Mouse (Mus musculus) liver, embryonic 16.5 days (tissue): ENCODE data around the gene Senp8. TPM values are rescaled to one million over a fixed set of nuclear protein-coding genes. Genes with fewer than 3 reads are reported as not detected.

Experiments used
- ATAC-seq: fragments of 200-750 bp; cut with Nextera tagmentation; 2 replicates; pipeline ENCODE4 v1.8.0; 2017; ENCODE audit warnings: low read depth, mild to moderate bottlenecking, moderate number of reproducible peaks, moderate library complexity
- H3K27ac ChIP-seq: fragments of 300-500 bp; sonication (generic); 2 replicates; pipeline ENCODE4 v1.5.1; 2014; ENCODE audit warnings: mild to moderate bottlenecking, low read length
- H3K27me3 ChIP-seq: fragments of 300-500 bp; sonication (generic); 2 replicates; pipeline ENCODE4 v1.6.1; 2014; ENCODE audit warnings: low read depth, low read length, mixed read lengths; ENCODE audit not compliant: control insufficient read depth, insufficient read depth
- H3K36me3 ChIP-seq: fragments of 300-500 bp; sonication (generic); 2 replicates; pipeline ENCODE4 v1.6.1; 2014; ENCODE audit warnings: mild to moderate bottlenecking; ENCODE audit not compliant: control insufficient read depth, insufficient read depth
- H3K4me1 ChIP-seq: fragments of 300-500 bp; sonication (generic); 2 replicates; pipeline ENCODE4 v1.6.1; 2014; ENCODE audit warnings: low read depth, low read length, mixed read lengths; ENCODE audit not compliant: control insufficient read depth
- H3K4me2 ChIP-seq: fragments of 300-500 bp; sonication (generic); 2 replicates; pipeline ENCODE4 v1.6.1; 2014; ENCODE audit warnings: low read depth, low read length, mixed read lengths
- H3K4me3 ChIP-seq: fragments of 300-500 bp; sonication (generic); 2 replicates; pipeline ENCODE4 v1.5.1; 2014; ENCODE audit warnings: low read depth, mild to moderate bottlenecking, low read length
- H3K9ac ChIP-seq: fragments of 300-500 bp; sonication (generic); 2 replicates; pipeline ENCODE4 v1.6.1; 2014; ENCODE audit warnings: low read depth, low read length
- H3K9me3 ChIP-seq: fragments of 300-500 bp; sonication (generic); replicated peaks from 2 replicates; pipeline ENCODE4 v1.6.1; 2016; ENCODE audit warnings: low read length; ENCODE audit not compliant: control insufficient read depth
- WGBS: fragments of 180-500 bp; shearing (Covaris S2); extraction: QIAGEN DNeasy Blood & Tissue Kit; methylation state at CpG from one replicate; pipeline ENCODE4 v1.1.7; 2014; ENCODE audit not compliant: insufficient replicate concordance; 5-methylcytosine and 5-hydroxymethylcytosine counted together
- polyA plus RNA-seq: library from polyadenylated mRNA; unstranded; fragments of >200 nt; fragmentation: Nextera tagmentation; extraction: Ambion mirVana; gene quantifications from 2 replicates; pipeline ENCODE4 v1.2.1, GENCODE M21; 2015

Gene Senp8
- polyA plus RNA-seq, 1 experiment from 2014 or later, result 3.6 TPM

DNA sequence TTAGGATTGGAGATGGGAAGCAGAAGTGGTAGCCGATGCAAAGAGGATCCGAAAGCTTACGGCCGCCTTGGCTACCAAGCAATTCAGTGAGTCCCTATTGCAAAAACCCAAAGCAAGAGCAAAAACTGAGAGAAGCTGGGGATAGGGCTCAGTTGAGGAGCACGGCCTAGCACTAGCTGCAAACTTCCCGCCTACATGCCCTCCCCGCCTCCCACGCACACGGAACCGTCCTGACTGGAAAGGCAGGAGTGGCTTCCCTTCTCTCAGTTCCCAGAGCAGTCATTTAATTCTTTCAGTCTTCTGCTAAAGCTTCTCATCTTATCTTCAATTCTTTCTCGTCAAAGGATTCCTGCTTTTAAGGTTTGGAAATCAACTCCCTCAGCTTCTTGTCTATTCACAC lies 1.5 kb downstream of the Senp8 start:
- Histone ChIP-seq H3K27ac (peak overlapping the region; percentile 89; the same call in 1 of the 2 replicates), H3K4me1 (peaks cover 23% of the 10 kb centered on the region), H3K9ac (no peak overlapping the region), H3K9me3 (no peaks in the 10 kb centered on the region), H3K4me3 (no peak overlapping the region), H3K36me3 (no peaks in the 10 kb centered on the region), H3K27me3 (no peaks in the 10 kb centered on the region), H3K4me2 (peak overlapping the region; percentile 95; the same call in 1 of the 2 replicates)
- 76% methylated on average over 11 of the region's 11 CpGs for WGBS
- ATAC-seq, result no peak

DNA sequence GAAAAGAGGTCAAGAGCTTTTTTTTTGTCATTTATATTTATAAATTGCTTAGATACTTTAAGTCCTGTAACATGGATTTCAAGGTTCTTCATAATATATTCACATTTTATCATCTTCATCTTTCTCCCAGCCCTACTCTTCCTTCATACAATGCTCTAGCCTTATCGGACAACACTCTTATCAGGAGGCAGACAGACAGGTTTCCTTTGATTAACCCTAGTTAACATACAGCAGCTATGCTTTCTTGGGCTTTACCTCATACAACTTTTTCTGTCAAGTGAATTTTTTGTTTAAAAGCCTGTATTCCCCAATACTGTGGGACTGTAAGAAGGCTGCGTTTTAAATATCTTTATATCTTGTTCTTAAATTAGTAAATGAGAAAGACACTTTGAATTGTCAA lies 2.1 kb downstream of the Senp8 start:
- 49% methylated on average over 2 of the region's 2 CpGs for WGBS

DNA sequence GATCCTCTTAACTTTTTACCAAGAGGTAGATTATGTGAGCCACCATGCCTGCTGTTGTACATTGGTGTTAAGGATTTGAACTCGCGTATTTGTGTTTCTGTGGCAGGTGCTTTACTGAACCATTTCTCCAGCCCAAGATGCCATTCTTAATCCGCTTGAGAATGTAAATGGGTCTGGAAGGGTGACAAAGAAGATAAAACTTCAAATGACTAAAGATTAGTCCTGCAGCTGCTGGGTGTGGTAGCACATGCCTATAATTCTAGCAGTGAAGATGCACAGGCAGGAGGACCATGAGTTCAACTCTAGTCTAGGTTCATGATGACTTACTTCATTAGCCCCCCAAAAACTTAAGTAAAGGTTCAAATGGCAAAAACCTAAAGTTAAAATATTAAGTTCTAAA lies 6.6 kb downstream of the Senp8 start:
- Histone ChIP-seq H3K4me3 (no peak overlapping the region), H3K9me3 (no peaks in the 10 kb centered on the region), H3K4me1 (peaks cover 11% of the 10 kb centered on the region), H3K27ac (peak overlapping the region; percentile 27; the same call in 1 of the 2 replicates), H3K27me3 (no peaks in the 10 kb centered on the region), H3K9ac (no peak overlapping the region), H3K36me3 (no peaks in the 10 kb centered on the region), H3K4me2 (no peak overlapping the region; the same call in 1 of the 2 replicates)
- WGBS, result 65% methylated on average over 3 of the region's 3 CpGs
- ATAC-seq, result peak; percentile 43; the same call in 1 of the 2 replicates

More for the DNA sequence above, 2.1 kb downstream of the Senp8 start:
- Histone ChIP-seq H3K9ac (no peak overlapping the region), H3K27ac (no peak overlapping the region), H3K4me1 (peaks cover 27% of the 10 kb centered on the region), H3K36me3 (no peaks in the 10 kb centered on the region), H3K4me2 (no peak overlapping the region), H3K27me3 (no peaks in the 10 kb centered on the region), H3K4me3 (no peak overlapping the region), H3K9me3 (no peaks in the 10 kb centered on the region)
- ATAC-seq, result no peak

DNA sequence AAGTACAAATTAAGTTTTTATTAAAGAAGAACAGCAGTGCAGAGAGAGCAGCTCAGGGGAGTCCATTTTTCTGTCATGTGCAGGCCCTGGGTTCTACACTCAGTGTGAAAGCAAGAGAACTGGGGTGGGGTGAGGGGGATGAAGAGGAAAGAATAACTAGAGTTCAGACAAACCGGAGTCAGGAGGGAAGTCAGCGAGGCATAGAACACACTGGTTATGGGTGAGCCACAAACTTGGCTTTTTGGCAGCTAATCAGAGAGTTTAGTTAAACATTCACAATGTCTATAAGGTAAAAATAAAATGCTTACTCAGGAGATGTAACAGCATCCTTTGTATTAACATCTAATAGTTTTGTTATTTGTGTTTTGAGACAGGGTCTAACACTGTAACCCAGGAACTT lies 9.9 kb downstream of the Senp8 start:
- 66% methylated on average over 2 of the region's 2 CpGs for WGBS
- Histone ChIP-seq H3K9me3 (no peaks in the 10 kb centered on the region), H3K27me3 (no peaks in the 10 kb centered on the region), H3K9ac (no peak overlapping the region), H3K4me2 (no peak overlapping the region), H3K4me1 (peaks cover 8% of the 10 kb centered on the region), H3K4me3 (no peak overlapping the region), H3K27ac (no peak overlapping the region), H3K36me3 (no peaks in the 10 kb centered on the region)
- ATAC-seq, result no peak

DNA sequence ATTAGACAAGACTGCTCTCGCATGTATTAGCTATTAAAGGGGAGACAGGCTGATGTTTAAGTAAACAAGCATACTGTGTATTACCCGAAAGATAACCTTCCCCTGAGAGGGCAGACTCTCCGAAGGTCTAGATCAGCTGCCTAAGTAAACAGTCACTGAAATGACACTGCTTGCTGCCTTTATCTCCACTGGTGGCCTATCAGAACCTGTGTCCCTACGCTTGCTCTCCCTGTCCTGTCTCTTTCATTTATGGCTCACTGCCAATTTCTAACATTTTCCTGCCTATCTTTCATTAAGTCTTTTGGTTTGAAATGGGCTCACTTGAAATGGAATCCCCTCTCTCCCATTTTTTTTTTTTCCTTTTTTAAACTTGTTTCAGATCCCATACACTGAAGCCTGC lies 15.1 kb downstream of the Senp8 start:
- WGBS, result 23% methylated on average over 4 of the region's 4 CpGs
- Histone ChIP-seq H3K27ac (no peak overlapping the region), H3K4me1 (peaks cover 2% of the 10 kb centered on the region), H3K9me3 (no peaks in the 10 kb centered on the region), H3K9ac (no peak overlapping the region), H3K4me2 (no peak overlapping the region), H3K4me3 (no peak overlapping the region), H3K27me3 (0 out of 2 replicates have a peak, but pooled peaks cover 2% of the 10 kb centered on the region), H3K36me3 (no peaks in the 10 kb centered on the region)
- peak; percentile 86 for ATAC-seq

DNA sequence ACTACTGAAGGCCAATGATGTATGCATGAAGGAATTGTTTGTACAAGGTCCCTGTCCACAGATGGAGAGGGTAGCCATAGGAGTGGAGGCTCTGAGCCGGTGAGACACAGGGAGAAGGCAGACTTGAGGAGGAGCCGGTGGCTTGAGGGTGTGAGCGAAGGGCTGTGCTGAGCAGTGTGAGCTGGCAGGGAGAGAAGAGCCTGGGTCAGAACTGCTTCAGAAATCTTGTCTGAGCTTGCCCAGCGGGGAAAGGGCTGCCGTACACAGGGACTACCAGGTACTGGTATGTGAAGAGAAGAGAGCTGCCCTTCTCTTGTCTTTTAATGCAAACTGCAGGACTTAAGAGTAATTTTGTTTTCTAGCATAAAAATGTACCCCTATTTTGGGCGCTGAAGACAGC lies 17.4 kb downstream of the Senp8 start:
- H3K9ac ChIP-seq, result no peak overlapping the region
- no peak for ATAC-seq
- no peak overlapping the region for H3K27ac ChIP-seq
- 0 out of 2 replicates have a peak, but pooled peaks cover 2% of the 10 kb centered on the region for H3K27me3 ChIP-seq
- 56% methylated on average over 6 of the region's 6 CpGs for WGBS
- H3K4me1 ChIP-seq, result peaks cover 2% of the 10 kb centered on the region
- no peaks in the 10 kb centered on the region for H3K36me3 ChIP-seq
- no peaks in the 10 kb centered on the region for H3K9me3 ChIP-seq
- no peak overlapping the region for H3K4me2 ChIP-seq
- no peak overlapping the region for H3K4me3 ChIP-seq

DNA sequence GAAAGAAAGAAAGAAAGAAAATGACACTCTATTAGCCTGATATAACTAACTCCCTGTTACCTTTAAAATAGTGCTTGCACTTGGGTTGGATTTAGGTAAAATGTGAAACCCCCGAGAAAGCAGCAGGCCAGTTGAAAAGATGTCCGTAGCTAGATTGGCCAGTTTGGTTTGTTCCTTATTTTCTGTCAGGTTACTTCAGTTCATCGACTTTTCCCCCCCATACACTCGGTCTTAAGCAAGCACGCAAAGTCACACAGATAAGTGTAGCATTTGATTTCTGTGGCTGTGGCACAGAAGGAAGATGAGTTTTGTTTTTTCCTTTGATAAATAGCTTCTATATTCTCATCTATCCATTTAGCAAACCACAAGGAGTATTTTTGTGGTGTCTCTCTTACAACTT lies 19.4 kb downstream of the Senp8 start:
- H3K9ac ChIP-seq, result no peak overlapping the region
- H3K27ac ChIP-seq, result no peak overlapping the region
- no peak overlapping the region for H3K4me3 ChIP-seq
- H3K36me3 ChIP-seq, result no peaks in the 10 kb centered on the region
- no peak overlapping the region for H3K4me2 ChIP-seq
- H3K9me3 ChIP-seq, result no peaks in the 10 kb centered on the region
- peaks cover 2% of the 10 kb centered on the region for H3K4me1 ChIP-seq
- no peak for ATAC-seq
- H3K27me3 ChIP-seq, result 0 out of 2 replicates have a peak, but pooled peaks cover 2% of the 10 kb centered on the region
- WGBS, result 61% methylated on average over 5 of the region's 5 CpGs

DNA sequence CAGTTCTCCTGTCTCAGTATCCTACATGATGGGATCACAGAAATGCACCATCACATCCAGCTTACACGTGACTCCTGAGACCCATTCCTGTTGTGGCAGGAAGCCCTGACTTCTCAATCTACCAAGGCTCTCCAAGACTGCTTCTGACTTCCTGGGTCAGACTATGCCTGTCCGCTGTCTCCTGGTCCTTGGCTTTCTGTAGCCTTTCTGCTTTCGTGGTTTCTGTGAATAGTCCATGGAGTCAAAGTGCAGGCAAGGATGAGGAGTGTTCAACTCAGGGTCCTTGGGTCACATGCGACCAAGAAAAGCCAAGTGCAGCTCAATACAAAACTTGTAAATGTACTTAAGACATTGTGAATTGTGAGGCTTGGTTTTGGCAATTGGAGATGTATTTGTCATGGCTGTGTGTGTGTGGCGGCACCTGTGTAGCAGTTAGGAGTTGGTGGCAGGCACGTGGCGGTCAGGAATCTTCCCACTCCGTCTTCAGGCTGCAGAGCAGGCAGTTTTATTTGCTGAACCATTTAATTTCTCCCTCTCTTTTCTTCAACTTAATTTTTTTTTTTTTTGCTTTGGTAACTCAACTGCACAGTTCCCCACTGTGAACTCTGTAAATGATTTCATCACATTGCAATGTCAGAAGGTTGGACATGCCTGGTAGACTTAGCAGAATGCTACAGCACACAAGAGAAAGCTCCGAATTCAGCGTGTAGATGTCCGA lies 22.8 kb downstream of the Senp8 start:
- ATAC-seq, result no peak
- Histone ChIP-seq H3K27ac (no peak overlapping the region), H3K4me1 (no peaks in the 10 kb centered on the region), H3K36me3 (no peaks in the 10 kb centered on the region), H3K4me3 (no peak overlapping the region), H3K27me3 (0 out of 2 replicates have a peak, but pooled peaks cover 2% of the 10 kb centered on the region), H3K9me3 (no peaks in the 10 kb centered on the region), H3K4me2 (no peak overlapping the region), H3K9ac (no peak overlapping the region)
- 64% methylated on average over 11 of the region's 11 CpGs for WGBS

DNA sequence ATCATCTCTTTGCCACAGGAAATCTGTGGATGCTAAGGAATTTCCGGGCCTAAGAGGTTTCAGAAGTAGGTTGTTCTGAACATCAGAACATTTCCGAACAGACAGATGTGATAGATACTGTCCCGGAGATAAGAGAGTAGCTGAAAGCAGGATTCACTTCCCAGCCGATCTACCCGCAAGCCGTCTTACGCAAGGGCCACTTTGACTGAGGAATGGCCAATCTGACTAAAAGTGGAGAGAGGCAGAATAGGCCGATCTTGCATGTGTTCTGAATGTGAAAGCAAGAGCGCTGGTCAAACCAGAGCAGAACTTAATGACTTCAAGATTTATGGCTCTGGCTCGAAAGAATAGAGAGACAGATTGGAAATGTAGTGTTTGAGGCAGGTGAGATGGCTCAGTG lies 25.0 kb downstream of the Senp8 start:
- Histone ChIP-seq H3K9me3 (no peaks in the 10 kb centered on the region), H3K4me2 (no peak overlapping the region), H3K4me1 (no peaks in the 10 kb centered on the region), H3K4me3 (no peak overlapping the region), H3K27ac (no peak overlapping the region), H3K36me3 (no peaks in the 10 kb centered on the region), H3K9ac (no peak overlapping the region), H3K27me3 (no peaks in the 10 kb centered on the region)
- 54% methylated on average over 10 of the region's 10 CpGs for WGBS
- ATAC-seq, result no peak
